Mouse (Mus musculus): Measurements from ENCODE around the gene Epo.
A peak's percentile ranks its signal among the peaks of the same experiment; 100 is the strongest.

Gene Epo

GRCm38 (mm10) chr5:137519691-137520550 is 13.1 kb downstream of the Epo start:
- DNase-seq (ENCODE audit: low spot score in 2 of 2) = no peak

GRCm38 (mm10) chr5:137518436-137518835 is 14.6 kb downstream of the Epo start, which contains the start of gene Gigyf1:
Gigyf1 (plus strand) TSS chr5:137518548.
- no peak for DNase-seq (ENCODE audit: low spot score in 2 of 2)

GRCm38 (mm10) chr5:137514811-137515210 is 18.2 kb downstream of the Epo start:
- no peak for DNase-seq (ENCODE audit: low spot score in 2 of 2)

GRCm38 (mm10) chr5:137513951-137514721 is 18.9 kb downstream of the Epo start:
- no peak for DNase-seq (ENCODE audit: low spot score in 2 of 2)

GRCm38 (mm10) chr5:137512847-137513794 is 19.9 kb downstream of the Epo start:
- DNase-seq (ENCODE audit: low spot score in 2 of 2) = peak in 1 of 2 experiments; percentile 42

GRCm38 (mm10) chr5:137511706-137512105 is 21.3 kb downstream of the Epo start:
- DNase-seq (ENCODE audit: low spot score in 2 of 2) = no peak

- DNase-seq (ENCODE audit: low spot score in 2 of 2) = peak in 1 of 2 experiments; percentile 53
These were observed 22.3 kb downstream of the Epo start for GRCm38 (mm10) chr5:137510573-137511390.

- DNase-seq (ENCODE audit: low spot score in 2 of 2) = peak; percentile 59 to 70
These were observed 23.0 kb downstream of the Epo start for GRCm38 (mm10) chr5:137510014-137510501.

GRCm38 (mm10) chr5:137504041-137504440 is 29.0 kb downstream of the Epo start:
- DNase-seq (ENCODE audit: low spot score in 2 of 2) = no peak

- DNase-seq (ENCODE audit: low spot score in 2 of 2) = peak; percentile 77 to 83
These were observed 30.4 kb downstream of the Epo start for GRCm38 (mm10) chr5:137502667-137503110.

GRCm38 (mm10) chr5:137501709-137502666 is 31.1 kb downstream of the Epo start, which contains the start of gene Pop7:
Pop7 (minus strand) TSS chr5:137502518.
- peak; percentile 100 for DNase-seq (ENCODE audit: low spot score in 2 of 2)

GRCm38 (mm10) chr5:137500186-137500585 is 32.9 kb downstream of the Epo start:
- no peak for DNase-seq (ENCODE audit: low spot score in 2 of 2)

- no peak for DNase-seq (ENCODE audit: low spot score in 2 of 2)
These were observed 39.2 kb downstream of the Epo start for GRCm38 (mm10) chr5:137493831-137494230.

GRCm38 (mm10) chr5:137491559-137491958 is 41.5 kb downstream of the Epo start:
- no peak for DNase-seq (ENCODE audit: low spot score in 2 of 2)

GRCm38 (mm10) chr5:137487616-137488015 is 45.4 kb downstream of the Epo start:
- DNase-seq (ENCODE audit: low spot score in 2 of 2) = no peak

GRCm38 (mm10) chr5:137485851-137486155 is 47.2 kb downstream of the Epo start:
- DNase-seq (ENCODE audit: low spot score in 2 of 2) = no peak

GRCm38 (mm10) chr5:137485071-137485850 is 47.8 kb downstream of the Epo start:
- DNase-seq (ENCODE audit: low spot score in 2 of 2) = no peak

GRCm38 (mm10) chr5:137481897-137482296 is 51.1 kb downstream of the Epo start:
- no peak for DNase-seq (ENCODE audit: low spot score in 2 of 2)
